Mouse (Mus musculus) liver, postnatal 0 days (tissue): ENCODE results near the gene Mlh3.

Source experiments
- CTCF ChIP-seq: sonication (generic); IDR thresholded peaks from 2 replicates; pipeline ENCODE4 v1.5.1; 2016; ENCODE audit warnings: antibody characterized with exemption, low read depth
- EP300 ChIP-seq: IDR thresholded peaks from 2 replicates; pipeline ENCODE4 v1.6.1; 2016; ENCODE audit warnings: antibody characterized with exemption, low read depth, mild to moderate bottlenecking

DNA sequence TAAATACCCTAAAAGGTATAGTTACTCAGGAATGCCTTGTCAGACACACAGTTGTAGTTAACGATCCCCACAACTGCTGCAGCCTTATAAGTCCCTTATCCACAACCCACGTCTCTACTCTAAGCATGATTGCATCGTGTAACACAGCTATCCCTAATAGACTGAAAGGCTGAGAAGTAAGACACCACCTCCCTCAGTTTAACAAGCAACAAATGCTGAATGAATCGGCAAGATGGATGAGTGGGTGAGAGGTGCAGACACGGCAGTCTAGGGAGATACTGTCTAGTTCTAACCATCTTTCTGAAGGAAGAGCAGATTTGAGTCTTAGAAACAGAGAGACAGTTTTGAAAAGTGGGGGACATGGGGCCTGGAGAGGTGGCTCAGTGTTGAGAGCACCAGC lies 7.2 kb downstream of the Mlh3 start:
- TF ChIP-seq CTCF (no peak), EP300 (no peak)
